Mouse (Mus musculus) neural tube, embryonic 14.5 days (tissue): ENCODE results near the gene Slit3. TPM values are rescaled to one million over a fixed set of nuclear protein-coding genes. Genes with fewer than 3 reads are reported as not detected.

Experiments
- ATAC-seq: fragments of 200-750 bp; cut with Nextera tagmentation; 2 replicates; pipeline ENCODE4 v1.8.0; 2017; ENCODE audit warnings: low read depth, mild to moderate bottlenecking, moderate TSS enrichment, moderate library complexity
- H3K27ac ChIP-seq: fragments of 300-500 bp; sonication (generic); 2 replicates; pipeline ENCODE4 v1.5.1; 2014; ENCODE audit warnings: low read depth, mild to moderate bottlenecking, control low read depth, low read length, moderate library complexity, mixed read lengths
- H3K27me3 ChIP-seq: fragments of 300-500 bp; sonication (generic); 2 replicates; pipeline ENCODE4 v1.6.1; 2014; ENCODE audit warnings: low read length; ENCODE audit not compliant: control insufficient read depth, insufficient read depth
- H3K36me3 ChIP-seq: fragments of 300-500 bp; sonication (generic); 2 replicates; pipeline ENCODE4 v1.6.1; 2014; ENCODE audit warnings: low read length, mixed read lengths; ENCODE audit not compliant: control insufficient read depth, insufficient read depth
- H3K4me1 ChIP-seq: fragments of 300-500 bp; sonication (generic); 2 replicates; pipeline ENCODE4 v1.6.1; 2014; ENCODE audit warnings: low read length; ENCODE audit not compliant: control insufficient read depth, insufficient read depth
- H3K4me2 ChIP-seq: fragments of 300-500 bp; sonication (generic); 2 replicates; pipeline ENCODE4 v1.6.1; 2014; ENCODE audit warnings: mild to moderate bottlenecking, low read depth, low read length, control low read depth
- H3K4me3 ChIP-seq: fragments of 300-500 bp; sonication (generic); 2 replicates; pipeline ENCODE4 v1.5.1; 2014; ENCODE audit warnings: low read depth, low read length, control low read depth, mixed read lengths
- H3K9ac ChIP-seq: fragments of 300-500 bp; sonication (generic); replicated peaks from 2 replicates; pipeline ENCODE4 v1.6.1; 2014; ENCODE audit warnings: low read depth, mild to moderate bottlenecking, control low read depth, low read length, mixed read lengths
- H3K9me3 ChIP-seq: fragments of 300-500 bp; sonication (generic); 2 replicates; pipeline ENCODE4 v1.6.1; 2016; ENCODE audit warnings: low read length; ENCODE audit not compliant: control insufficient read depth
- WGBS: fragments of 180-500 bp; shearing (Covaris S2); extraction: QIAGEN DNeasy Blood & Tissue Kit; methylation state at CpG from one replicate; pipeline ENCODE4 v1.1.7; 2014; 5-methylcytosine and 5-hydroxymethylcytosine counted together
- polyA plus RNA-seq: library from polyadenylated mRNA; unstranded; fragments of >200 nt; fragmentation: Nextera tagmentation; extraction: Ambion mirVana; gene quantifications from 2 replicates; pipeline ENCODE4 v1.2.1, GENCODE M21; 2014

Slit3 gene
- polyA plus RNA-seq, 1 experiment from 2014 or later = 14.6 TPM

GRCm38 (mm10) chr11:35526219-35526762, 405.3 kb downstream of the Slit3 start:
- WGBS = 71% methylated on average over 9 of the region's 9 CpGs
- H3K27ac ChIP-seq = no peak overlapping the region

GRCm38 (mm10) chr11:35527816-35528462, 406.9 kb downstream of the Slit3 start:
- Histone ChIP-seq H3K4me1 (peaks cover 5% of the 10 kb centered on the region; the same call in 1 of the 2 replicates), H3K27me3 (no peaks in the 10 kb centered on the region), H3K4me2 (no peak overlapping the region), H3K27ac (no peak overlapping the region; the same call in 1 of the 2 replicates), H3K36me3 (no peaks in the 10 kb centered on the region), H3K4me3 (no peak overlapping the region), H3K9ac (no peak overlapping the region), H3K9me3 (no peaks in the 10 kb centered on the region)
- 27% methylated on average over 7 of the region's 7 CpGs for WGBS
- ATAC-seq = peak; percentile 60

More at GRCm38 (mm10) chr11:35526219-35526762, 405.3 kb downstream of the Slit3 start:
- no peak for ATAC-seq
- Histone ChIP-seq H3K4me1 (peaks cover 5% of the 10 kb centered on the region; the same call in 1 of the 2 replicates), H3K4me2 (no peak overlapping the region), H3K4me3 (no peak overlapping the region), H3K9ac (no peak overlapping the region), H3K9me3 (no peaks in the 10 kb centered on the region), H3K27me3 (no peaks in the 10 kb centered on the region), H3K36me3 (no peaks in the 10 kb centered on the region)

- no peaks in the 10 kb centered on the region for H3K9me3 ChIP-seq
- no peaks in the 10 kb centered on the region for H3K36me3 ChIP-seq
- 86% methylated on average over 6 of the region's 6 CpGs for WGBS
- H3K27ac ChIP-seq = no peak overlapping the region
- no peaks in the 10 kb centered on the region for H3K27me3 ChIP-seq
- H3K4me2 ChIP-seq = no peak overlapping the region
- H3K4me1 ChIP-seq = no peaks in the 10 kb centered on the region; the same call in 1 of the 2 replicates
- ATAC-seq = no peak
- H3K9ac ChIP-seq = no peak overlapping the region
- H3K4me3 ChIP-seq = no peak overlapping the region
Measured at GRCm38 (mm10) chr11:35535027-35535426, 414.0 kb downstream of the Slit3 start.

- ATAC-seq = peak; percentile 73; the same call in 1 of the 2 replicates
- no peaks in the 10 kb centered on the region for H3K4me1 ChIP-seq
- no peak overlapping the region for H3K27ac ChIP-seq
- no peaks in the 10 kb centered on the region for H3K9me3 ChIP-seq
- no peaks in the 10 kb centered on the region for H3K36me3 ChIP-seq
- no peak overlapping the region for H3K4me2 ChIP-seq
- no peak overlapping the region for H3K4me3 ChIP-seq
- 26% methylated on average over 18 of the region's 18 CpGs for WGBS
- H3K27me3 ChIP-seq = no peaks in the 10 kb centered on the region
- H3K9ac ChIP-seq = no peak overlapping the region
Measured at GRCm38 (mm10) chr11:35537128-35538088, 416.4 kb downstream of the Slit3 start.

DNA sequence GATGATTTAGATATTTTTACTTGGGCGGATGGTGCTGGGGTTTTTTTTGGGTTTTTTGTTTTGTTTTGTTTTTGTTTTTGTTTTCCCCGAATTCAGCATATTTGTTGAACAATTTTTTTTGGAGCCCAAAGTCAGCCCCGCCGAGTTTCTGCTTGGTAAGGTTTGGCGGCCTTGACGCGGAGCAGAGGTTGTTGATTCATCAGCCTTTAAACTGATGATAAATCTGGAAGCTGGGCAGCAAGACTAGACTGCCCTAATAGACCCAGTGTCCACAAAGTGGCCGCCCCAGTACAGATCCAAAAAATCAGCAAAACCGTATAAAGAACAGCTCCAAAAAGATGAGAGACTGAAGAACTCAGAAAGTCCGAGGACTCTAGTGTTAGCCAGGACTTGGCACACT, 421.7 kb downstream of the Slit3 start:
- H3K4me1 ChIP-seq = peaks cover 11% of the 10 kb centered on the region; the same call in 1 of the 2 replicates
- no peak for ATAC-seq
- no peaks in the 10 kb centered on the region for H3K9me3 ChIP-seq
- H3K9ac ChIP-seq = no peak overlapping the region
- 91% methylated on average over 10 of the region's 10 CpGs for WGBS
- no peaks in the 10 kb centered on the region for H3K27me3 ChIP-seq
- no peak overlapping the region for H3K27ac ChIP-seq
- H3K4me3 ChIP-seq = no peak overlapping the region
- no peaks in the 10 kb centered on the region for H3K36me3 ChIP-seq
- no peak overlapping the region for H3K4me2 ChIP-seq

- WGBS = 15% methylated on average over 31 of the region's 31 CpGs
- H3K27ac ChIP-seq = peak overlapping the region; percentile 73
- peak; percentile 83; the same call in 1 of the 2 replicates for ATAC-seq
Measured at GRCm38 (mm10) chr11:35544112-35545064, 423.4 kb downstream of the Slit3 start.

GRCm38 (mm10) chr11:35546081-35546822, 425.2 kb downstream of the Slit3 start:
- H3K4me1 ChIP-seq = peaks cover 11% of the 10 kb centered on the region; the same call in 1 of the 2 replicates

More at GRCm38 (mm10) chr11:35544112-35545064, 423.4 kb downstream of the Slit3 start:
- Histone ChIP-seq H3K4me2 (peak overlapping the region; percentile 61), H3K4me1 (peaks cover 11% of the 10 kb centered on the region; the same call in 1 of the 2 replicates), H3K9me3 (no peaks in the 10 kb centered on the region), H3K4me3 (peak overlapping the region; percentile 36), H3K27me3 (no peaks in the 10 kb centered on the region), H3K36me3 (no peaks in the 10 kb centered on the region), H3K9ac (peak overlapping the region; percentile 58)

More at GRCm38 (mm10) chr11:35546081-35546822, 425.2 kb downstream of the Slit3 start:
- no peak for ATAC-seq
- no peak overlapping the region for H3K27ac ChIP-seq
- peak overlapping the region; percentile 36; the same call in 1 of the 2 replicates for H3K4me3 ChIP-seq
- H3K36me3 ChIP-seq = no peaks in the 10 kb centered on the region
- no peaks in the 10 kb centered on the region for H3K9me3 ChIP-seq
- 29% methylated on average over 7 of the region's 7 CpGs for WGBS
- peak overlapping the region; percentile 61 for H3K4me2 ChIP-seq
- H3K27me3 ChIP-seq = no peaks in the 10 kb centered on the region
- H3K9ac ChIP-seq = no peak overlapping the region
